Mouse (Mus musculus) central nervous system, embryonic 18 days (tissue): ENCODE data around the gene Rasgef1a. TPM values are rescaled to one million over a fixed set of nuclear protein-coding genes. Genes with fewer than 3 reads are reported as not detected.

Experiments used
- polyA plus RNA-seq: library from polyadenylated mRNA; depleted of rRNA; stranded (reverse); fragments of >200 nt; gene quantifications from 2 replicates; pipeline ENCODE4 v1.2.3, GENCODE M21; 2012; rRNA removed

Rasgef1a gene
- polyA plus RNA-seq, result 24.4 and 26.4 TPM in 2 replicates

GRCm38 (mm10) chr6:118010756-118011615, at the start of gene Rasgef1a:
Gene Rasgef1a (plus strand): TSS chr6:118011438.

DNA sequence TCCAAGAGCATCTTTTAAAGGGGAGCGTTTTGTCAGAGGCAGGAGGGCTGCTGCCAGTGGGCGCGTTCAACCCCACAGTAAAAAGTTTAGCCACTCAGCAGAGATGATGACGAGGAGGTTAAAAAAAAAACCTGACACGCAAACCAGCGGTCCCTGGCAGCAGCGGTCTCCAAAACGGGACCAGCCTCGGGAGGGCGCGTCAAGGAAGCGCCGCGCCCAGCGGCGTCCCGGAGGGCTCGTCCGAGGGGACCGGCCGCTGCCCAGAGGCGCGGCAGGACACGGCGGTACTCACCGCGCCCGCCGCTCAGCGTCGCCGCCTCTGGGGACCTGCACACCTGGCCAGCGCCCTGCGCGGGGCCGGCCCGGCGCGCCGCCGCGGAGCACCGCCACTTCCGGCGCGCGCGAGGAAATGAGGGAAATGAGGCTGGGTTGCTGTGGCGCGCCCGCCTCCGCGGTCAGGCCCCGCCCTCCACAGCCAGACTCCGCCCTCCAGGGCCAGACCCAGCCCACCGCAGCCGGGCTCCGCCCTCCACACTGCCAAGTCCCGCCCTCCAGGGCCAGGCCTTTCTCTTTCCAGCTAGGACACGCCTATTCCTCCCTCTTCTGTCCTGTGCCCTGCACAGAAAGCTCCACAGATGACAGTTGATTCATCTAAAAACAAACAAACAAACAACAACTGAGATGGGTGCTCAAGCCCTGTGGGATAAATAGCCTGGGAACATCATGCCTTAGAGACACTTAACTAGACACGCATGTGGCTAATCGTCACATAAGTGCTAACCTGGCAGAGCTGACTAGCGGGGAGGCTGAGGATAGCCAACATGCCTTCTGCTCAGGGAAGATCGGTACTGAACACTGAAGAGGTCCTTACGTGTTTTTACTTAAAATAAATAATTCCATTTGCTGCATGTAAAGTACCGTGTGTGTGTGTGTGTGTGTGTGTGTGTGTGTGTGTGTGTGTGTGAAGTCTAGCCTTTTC, 127.8 kb downstream of the Rasgef1a start, which contains the start of gene Csgalnact2:
Gene Csgalnact2 (minus strand): TSS at position 410 of the 979 bp plus-strand sequence.

Other genes starting within 250 kb of the Rasgef1a start
- gene Zfp637, start 170.3 kb upstream of the Rasgef1a start, polyA plus RNA-seq, result 101 and 106 TPM in 2 replicates
- gene Zfp239, start 149.3 kb upstream of the Rasgef1a start, polyA plus RNA-seq, result 12.9 and 14.8 TPM in 2 replicates
- 206 and 210 TPM in 2 replicates for gene Hnrnpf, start 111.1 kb upstream of the Rasgef1a start, polyA plus RNA-seq
- gene Fxyd4, start 73.7 kb upstream of the Rasgef1a start, polyA plus RNA-seq, result not detected in 2 replicates
- 8.6 and 9.3 TPM in 2 replicates for gene Csgalnact2, start 127.7 kb downstream of the Rasgef1a start, polyA plus RNA-seq
- gene Ret, start 186.3 kb downstream of the Rasgef1a start, polyA plus RNA-seq, result 6.6 and 10.3 TPM in 2 replicates